Mouse (Mus musculus): ENCODE data around the gene Pnpla1. TPM values are rescaled to one million over a fixed set of nuclear protein-coding genes. Genes with fewer than 3 reads are reported as not detected.

Gene Pnpla1
- polyA plus RNA-seq, 1 experiment from 2014 or later: 12.7 TPM

DNA sequence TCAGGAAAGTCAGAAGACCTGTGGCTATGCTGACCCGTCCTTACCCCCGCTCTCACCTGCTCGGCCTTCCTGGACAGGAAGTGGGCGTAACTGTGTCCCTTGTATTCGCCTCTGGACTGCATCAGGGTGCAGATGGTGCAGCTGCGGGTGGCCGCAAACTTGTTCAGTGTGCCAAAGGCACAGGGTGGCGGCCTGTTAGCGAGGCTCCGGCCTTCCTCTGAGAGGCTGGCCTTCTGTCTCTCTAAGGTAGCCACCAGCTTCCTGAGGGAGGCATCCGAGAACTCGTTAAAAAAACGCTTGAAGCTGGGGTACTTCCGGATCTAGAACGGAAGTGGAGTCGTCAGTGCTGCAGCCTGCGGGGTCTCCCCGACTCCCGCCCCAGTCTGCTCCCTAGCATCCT, 41.2 kb downstream of the Pnpla1 start:
- Histone ChIP-seq H3K4me2 (replicated peaks; ENCODE audit: low read depth) (no peak overlapping the region), H3K27ac (replicated peaks) (no peak overlapping the region), H3K36me3 (ENCODE audit: control insufficient read depth, insufficient read depth, low read length) (no peaks in the 10 kb centered on the region), H3K4me1 (replicated peaks; ENCODE audit: control insufficient read depth, insufficient read depth) (no peaks in the 10 kb centered on the region), H3K9ac (ENCODE audit: low read length) (no peak overlapping the region), H3K4me3 (ENCODE audit: low read depth, low read length) (no peak overlapping the region), H3K9me3 (ENCODE audit: control insufficient read depth, low read length) (no peaks in the 10 kb centered on the region), H3K27me3 (ENCODE audit: control insufficient read depth, insufficient read depth, low read length) (no peaks in the 10 kb centered on the region)
- no peak for DNase-seq (ENCODE audit: low spot score)
- peak; percentile 35; the same call in 1 of the 2 replicates for ATAC-seq (ENCODE audit: low FRiP score, low TSS enrichment)
- TF ChIP-seq EP300 (optimal IDR thresholded peaks at IDR 0.05) (no peak), CTCF (IDR thresholded peaks at IDR 0.05; ENCODE audit: low read depth) (no peak)
- WGBS: 72% methylated on average over 19 of the region's 19 CpGs

DNA sequence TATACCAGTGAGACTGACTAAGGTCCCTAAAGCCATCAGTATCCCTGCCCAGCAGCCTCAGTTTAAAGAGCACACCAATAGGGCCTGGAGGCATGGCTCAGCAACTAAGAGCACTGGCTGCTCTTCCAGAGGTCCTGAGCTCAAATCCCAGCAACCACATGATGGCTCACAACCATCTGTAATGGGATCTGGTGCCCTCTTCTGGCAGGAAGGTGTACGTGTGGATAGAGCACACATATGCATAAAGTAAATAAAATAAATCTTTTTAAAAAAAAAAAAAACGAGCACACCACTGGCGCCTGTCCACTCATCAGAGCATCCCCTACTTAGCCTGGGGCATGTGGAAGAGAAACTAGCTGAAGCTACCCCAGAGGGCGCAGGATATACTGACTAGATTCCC, 43.3 kb downstream of the Pnpla1 start:
- no peaks in the 10 kb centered on the region for H3K4me1 ChIP-seq (replicated peaks; ENCODE audit: control insufficient read depth, insufficient read depth)
- H3K27me3 ChIP-seq (ENCODE audit: control insufficient read depth, insufficient read depth, low read length): no peaks in the 10 kb centered on the region
- H3K9me3 ChIP-seq (ENCODE audit: control insufficient read depth, low read length): no peaks in the 10 kb centered on the region
- no peak for ATAC-seq (ENCODE audit: low FRiP score, low TSS enrichment)
- H3K4me2 ChIP-seq (replicated peaks; ENCODE audit: low read depth): no peak overlapping the region
- H3K27ac ChIP-seq (replicated peaks): no peak overlapping the region
- no peak for DNase-seq (ENCODE audit: low spot score)
- no peaks in the 10 kb centered on the region for H3K36me3 ChIP-seq (ENCODE audit: control insufficient read depth, insufficient read depth, low read length)
- TF ChIP-seq CTCF (IDR thresholded peaks at IDR 0.05; ENCODE audit: low read depth) (peak; percentile 55), EP300 (optimal IDR thresholded peaks at IDR 0.05) (no peak)
- H3K9ac ChIP-seq (ENCODE audit: low read length): no peak overlapping the region
- WGBS: 66% methylated on average over 4 of the region's 4 CpGs
- H3K4me3 ChIP-seq (ENCODE audit: low read depth, low read length): no peak overlapping the region

DNA sequence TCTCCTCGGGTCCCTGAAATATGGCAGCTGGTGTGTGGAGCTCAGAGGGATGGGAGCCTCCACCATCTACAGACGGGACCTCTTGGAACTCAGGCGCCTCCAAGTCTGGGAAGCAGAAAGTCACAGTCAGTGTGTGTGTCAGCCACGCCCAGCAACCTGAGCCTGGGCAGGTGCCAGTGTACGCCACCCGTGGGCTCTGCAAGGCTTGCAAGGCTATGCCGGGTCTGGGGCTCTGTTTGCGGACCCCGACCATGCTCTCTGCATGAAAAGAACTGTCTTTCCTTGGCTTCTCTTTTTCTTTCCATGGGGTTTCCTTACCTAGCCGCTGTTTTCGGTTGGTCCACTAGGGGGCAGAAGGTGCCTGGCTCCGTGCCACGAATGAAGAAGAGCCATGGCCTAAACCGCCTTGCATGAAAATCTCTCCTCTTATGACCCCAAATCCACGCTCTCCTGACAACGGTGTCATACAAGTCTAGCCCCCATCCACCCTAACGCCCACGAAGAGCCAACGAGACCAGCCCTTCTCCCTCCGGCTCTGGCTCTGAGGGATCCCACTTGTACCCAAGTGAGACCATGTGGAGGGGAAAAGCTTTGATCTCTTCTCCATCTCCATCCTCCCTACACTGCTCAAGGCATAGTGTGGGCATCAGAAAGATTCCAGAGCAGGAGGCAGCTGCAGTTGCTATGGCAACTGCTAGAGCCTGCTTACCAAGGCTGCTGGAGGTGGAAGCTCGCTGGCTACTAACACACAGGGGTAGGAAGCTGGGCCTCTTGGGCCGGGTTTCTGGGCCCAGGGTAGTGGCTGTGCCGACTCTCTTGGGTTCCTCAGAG, 46.5 kb downstream of the Pnpla1 start:
- H3K27me3 ChIP-seq (ENCODE audit: control insufficient read depth, insufficient read depth, low read length): no peaks in the 10 kb centered on the region
- DNase-seq (ENCODE audit: low spot score) (peak; percentile 72), ATAC-seq (ENCODE audit: low FRiP score, low TSS enrichment) (peak; percentile 30; the same call in 1 of the 2 replicates)
- no peaks in the 10 kb centered on the region for H3K4me1 ChIP-seq (replicated peaks; ENCODE audit: control insufficient read depth, insufficient read depth)
- no peak overlapping the region for H3K4me3 ChIP-seq (ENCODE audit: low read depth, low read length)
- H3K4me2 ChIP-seq (replicated peaks; ENCODE audit: low read depth): no peak overlapping the region
- WGBS: 28% methylated on average over 23 of the region's 23 CpGs
- no peaks in the 10 kb centered on the region for H3K9me3 ChIP-seq (ENCODE audit: control insufficient read depth, low read length)
- TF ChIP-seq CTCF (IDR thresholded peaks at IDR 0.05; ENCODE audit: low read depth) (peak; percentile 84), EP300 (optimal IDR thresholded peaks at IDR 0.05) (no peak)
- H3K36me3 ChIP-seq (ENCODE audit: control insufficient read depth, insufficient read depth, low read length): no peaks in the 10 kb centered on the region
- H3K27ac ChIP-seq (replicated peaks): no peak overlapping the region
- H3K9ac ChIP-seq (ENCODE audit: low read length): no peak overlapping the region

DNA sequence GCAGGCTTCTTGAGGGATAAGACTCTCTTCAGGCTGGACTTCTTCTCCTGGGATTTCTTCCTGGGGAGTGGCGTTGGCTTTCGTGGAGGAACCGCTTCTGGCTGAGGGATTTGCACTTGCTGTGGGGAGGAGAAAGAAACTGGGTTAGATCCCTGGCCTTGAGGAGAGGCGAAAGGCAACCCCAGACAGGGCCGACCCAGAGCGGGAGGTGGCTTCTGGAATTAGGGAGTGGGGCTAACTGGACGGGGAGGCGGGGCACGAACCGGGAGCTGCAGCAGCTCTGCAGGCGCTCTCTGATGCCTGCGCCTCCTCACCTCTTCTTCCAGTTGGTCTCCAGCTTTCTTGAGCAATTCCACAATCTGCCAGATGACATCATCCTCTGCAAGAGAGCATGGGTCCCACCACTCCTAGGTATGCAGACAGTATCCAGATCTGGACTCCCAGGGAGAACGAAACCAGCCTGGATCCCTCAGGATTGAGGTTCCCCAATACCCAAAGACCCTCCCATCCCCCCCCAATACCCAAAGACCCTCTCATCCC, 47.2 kb downstream of the Pnpla1 start:
- Histone ChIP-seq H3K9me3 (ENCODE audit: control insufficient read depth, low read length) (no peaks in the 10 kb centered on the region), H3K4me3 (ENCODE audit: low read depth, low read length) (no peak overlapping the region), H3K27me3 (ENCODE audit: control insufficient read depth, insufficient read depth, low read length) (no peaks in the 10 kb centered on the region), H3K36me3 (ENCODE audit: control insufficient read depth, insufficient read depth, low read length) (no peaks in the 10 kb centered on the region), H3K4me2 (replicated peaks; ENCODE audit: low read depth) (no peak overlapping the region), H3K4me1 (replicated peaks; ENCODE audit: control insufficient read depth, insufficient read depth) (no peaks in the 10 kb centered on the region), H3K27ac (replicated peaks) (no peak overlapping the region), H3K9ac (ENCODE audit: low read length) (no peak overlapping the region)
- DNase-seq (ENCODE audit: low spot score) (no peak), ATAC-seq (ENCODE audit: low FRiP score, low TSS enrichment) (no peak)
- 65% methylated on average over 13 of the region's 13 CpGs for WGBS
- TF ChIP-seq EP300 (optimal IDR thresholded peaks at IDR 0.05): no peak
- TF ChIP-seq CTCF (IDR thresholded peaks at IDR 0.05; ENCODE audit: low read depth): no peak

DNA sequence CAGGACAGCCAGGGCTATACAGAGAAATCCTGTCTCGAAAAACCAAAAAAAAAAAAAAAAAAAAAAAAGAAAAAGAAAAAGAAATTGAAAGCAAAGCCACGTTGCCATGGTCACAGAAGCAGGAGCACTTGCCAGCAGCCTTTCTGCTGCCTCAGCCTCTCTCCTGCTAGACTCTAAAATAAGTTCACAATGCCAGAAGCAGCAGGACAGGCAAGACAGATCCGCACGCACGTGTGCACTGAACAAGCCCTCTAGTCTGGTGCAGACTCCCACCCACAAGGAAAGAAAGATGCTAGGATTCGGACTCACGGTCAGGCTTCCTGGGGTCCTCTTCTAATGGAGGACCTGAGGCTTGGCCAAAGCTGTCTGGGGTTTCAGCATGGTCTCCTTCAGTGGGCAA, 49.7 kb downstream of the Pnpla1 start:
- Histone ChIP-seq H3K4me1 (replicated peaks; ENCODE audit: control insufficient read depth, insufficient read depth) (no peaks in the 10 kb centered on the region), H3K36me3 (ENCODE audit: control insufficient read depth, insufficient read depth, low read length) (no peaks in the 10 kb centered on the region), H3K4me2 (replicated peaks; ENCODE audit: low read depth) (no peak overlapping the region), H3K4me3 (ENCODE audit: low read depth, low read length) (no peak overlapping the region), H3K27ac (replicated peaks) (no peak overlapping the region), H3K9me3 (ENCODE audit: control insufficient read depth, low read length) (no peaks in the 10 kb centered on the region), H3K9ac (ENCODE audit: low read length) (no peak overlapping the region), H3K27me3 (ENCODE audit: control insufficient read depth, insufficient read depth, low read length) (no peaks in the 10 kb centered on the region)
- no peak for ATAC-seq (ENCODE audit: low FRiP score, low TSS enrichment)
- DNase-seq (ENCODE audit: low spot score): no peak
- 75% methylated on average over 7 of the region's 7 CpGs for WGBS
- no peak for TF ChIP-seq CTCF (IDR thresholded peaks at IDR 0.05; ENCODE audit: low read depth)

All from stomach, postnatal 0 days (tissue).